Mouse (Mus musculus): ENCODE measurements at regions not wholly inside any gene's neighbourhood (a gene's known extent, or its start where the extent isn't known, plus 50 kb on each side); places are given as distances from the start of the nearest gene placed in this dataset.

DNA sequence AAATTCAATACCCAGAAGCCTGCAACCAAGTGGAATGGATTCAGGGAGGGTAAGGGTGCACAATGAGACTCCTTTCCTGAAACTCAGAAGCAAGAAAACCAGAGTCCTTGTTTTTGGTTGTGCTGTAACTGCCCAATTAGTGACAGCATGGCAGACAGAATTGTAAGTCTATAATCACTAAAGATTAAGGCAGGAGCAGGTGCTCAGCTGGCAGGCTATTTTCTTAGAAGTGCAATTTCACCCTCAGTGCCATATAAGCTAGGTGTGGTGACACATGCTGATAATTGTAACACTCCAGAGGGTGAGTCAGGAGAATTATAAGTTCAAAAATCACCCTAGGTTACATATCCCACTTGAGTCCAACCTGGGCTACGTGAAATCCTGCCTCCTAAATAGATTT, 714.2 kb upstream of the Nrsn1 start:
- TF ChIP-seq MAFK (IDR thresholded peaks at IDR 0.05; ENCODE audit: insufficient read depth, low read depth, low read length): no peak
- TF ChIP-seq ZNF384 (IDR thresholded peaks at IDR 0.05; ENCODE audit: low read depth, low read length): no peak
- TF ChIP-seq ZC3H11A (IDR thresholded peaks at IDR 0.05; ENCODE audit: borderline replicate concordance, low read depth, low read length): no peak
- TF ChIP-seq HCFC1 (IDR thresholded peaks at IDR 0.05; ENCODE audit: borderline replicate concordance, insufficient read depth, low read length): no peak
- no peak for TF ChIP-seq CHD2 (IDR thresholded peaks at IDR 0.05; ENCODE audit: low read depth, low read length)
- H3K36me3 ChIP-seq (ENCODE audit: control insufficient read depth, insufficient read depth, low read length, poor library complexity, severe bottlenecking): no peaks in the 10 kb centered on the region
- H3K27ac ChIP-seq (ENCODE audit: insufficient read depth, low read depth, low read length, poor library complexity, severe bottlenecking): no peak overlapping the region
- H3K4me3 ChIP-seq (ENCODE audit: insufficient read depth in 1 of 2, low read depth in 1 of 2, low read length in 2 of 2, poor library complexity in 1 of 2, severe bottlenecking in 1 of 2): no peak overlapping the region
- no peak overlapping the region for H3K9ac ChIP-seq (ENCODE audit: insufficient read depth, low read depth, low read length, poor library complexity, severe bottlenecking)
- in situ Hi-C loops (cut with MboI; ENCODE audit: low sequenced_read_pairs in 2 of 2, unreplicated experiment in 2 of 2): no loop called here
- no peaks in the 10 kb centered on the region for H3K9me3 ChIP-seq (ENCODE audit: control insufficient read depth, insufficient read depth, low read depth, low read length)
- 0 out of 4 replicates have a peak, but pooled peaks cover 0 to 2% of the 10 kb centered on the region in 2 experiments for H3K4me1 ChIP-seq (ENCODE audit: control insufficient read depth in 2 of 2, insufficient read depth in 2 of 2, low read length in 2 of 2, poor library complexity in 1 of 2)
- no peak for DNase-seq (ENCODE audit: low read depth, low spot score)

DNA sequence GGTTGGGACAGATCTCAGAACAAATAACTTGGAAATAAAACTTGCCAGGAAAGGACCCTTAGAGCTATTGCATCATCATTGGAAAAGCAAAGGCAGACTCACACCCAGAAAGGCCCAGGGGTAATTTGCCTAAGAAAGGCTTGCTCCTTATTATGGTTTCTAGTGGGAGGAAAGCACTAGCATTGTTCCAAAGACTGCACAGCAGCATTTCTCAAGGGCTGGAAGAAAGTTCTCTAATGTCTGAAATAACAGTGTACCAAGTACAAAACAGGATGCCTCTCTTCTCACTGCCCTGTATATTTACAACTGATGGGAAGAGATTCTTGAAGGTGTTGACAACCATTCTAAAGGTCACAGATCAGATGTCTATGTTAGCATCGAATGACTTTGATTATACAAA, 713.4 kb upstream of the Nrsn1 start:
- H3K9me3 ChIP-seq (ENCODE audit: control insufficient read depth, insufficient read depth, low read depth, low read length): no peaks in the 10 kb centered on the region
- H3K27ac ChIP-seq (ENCODE audit: insufficient read depth, low read depth, low read length, poor library complexity, severe bottlenecking): no peak overlapping the region
- TF ChIP-seq ZNF384 (IDR thresholded peaks at IDR 0.05; ENCODE audit: low read depth, low read length) (no peak), ZC3H11A (IDR thresholded peaks at IDR 0.05; ENCODE audit: borderline replicate concordance, low read depth, low read length) (no peak), CHD2 (IDR thresholded peaks at IDR 0.05; ENCODE audit: low read depth, low read length) (no peak), HCFC1 (IDR thresholded peaks at IDR 0.05; ENCODE audit: borderline replicate concordance, insufficient read depth, low read length) (no peak), MAFK (IDR thresholded peaks at IDR 0.05; ENCODE audit: insufficient read depth, low read depth, low read length) (no peak)
- DNase-seq (ENCODE audit: low read depth, low spot score): no peak
- H3K36me3 ChIP-seq (ENCODE audit: control insufficient read depth, insufficient read depth, low read length, poor library complexity, severe bottlenecking): no peaks in the 10 kb centered on the region
- no peak overlapping the region for H3K9ac ChIP-seq (ENCODE audit: insufficient read depth, low read depth, low read length, poor library complexity, severe bottlenecking)
- no peak overlapping the region for H3K4me3 ChIP-seq (ENCODE audit: insufficient read depth in 1 of 2, low read depth in 1 of 2, low read length in 2 of 2, poor library complexity in 1 of 2, severe bottlenecking in 1 of 2)
- in situ Hi-C loops (cut with MboI; ENCODE audit: low sequenced_read_pairs in 2 of 2, unreplicated experiment in 2 of 2): no loop called here
- H3K4me1 ChIP-seq (ENCODE audit: control insufficient read depth in 2 of 2, insufficient read depth in 2 of 2, low read length in 2 of 2, poor library complexity in 1 of 2): 0 out of 4 replicates have a peak, but pooled peaks cover 0 to 2% of the 10 kb centered on the region in 2 experiments

DNA sequence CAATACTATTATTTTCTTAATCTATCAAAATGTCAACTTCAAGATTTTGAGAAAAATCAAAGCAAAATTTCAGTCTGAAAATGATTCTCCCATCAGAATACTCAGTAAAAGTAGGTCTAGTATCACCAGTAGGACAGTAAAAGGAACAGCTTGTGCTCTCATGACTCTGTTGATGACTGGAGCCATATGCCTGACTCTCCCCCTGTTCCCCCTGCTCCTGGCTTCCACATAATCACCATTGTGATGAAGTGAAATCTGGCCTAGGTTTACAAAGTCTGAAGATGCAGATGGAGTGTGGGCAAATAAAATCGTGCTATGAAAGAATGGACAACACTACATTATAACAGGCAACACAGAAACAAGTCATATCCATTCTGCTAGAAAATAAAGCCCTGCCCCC, 708.3 kb upstream of the Nrsn1 start:
- TF ChIP-seq HCFC1 (IDR thresholded peaks at IDR 0.05; ENCODE audit: borderline replicate concordance, insufficient read depth, low read length) (no peak), ZNF384 (IDR thresholded peaks at IDR 0.05; ENCODE audit: low read depth, low read length) (no peak), CHD2 (IDR thresholded peaks at IDR 0.05; ENCODE audit: low read depth, low read length) (no peak), ZC3H11A (IDR thresholded peaks at IDR 0.05; ENCODE audit: borderline replicate concordance, low read depth, low read length) (no peak), MAFK (IDR thresholded peaks at IDR 0.05; ENCODE audit: insufficient read depth, low read depth, low read length) (no peak)

DNA sequence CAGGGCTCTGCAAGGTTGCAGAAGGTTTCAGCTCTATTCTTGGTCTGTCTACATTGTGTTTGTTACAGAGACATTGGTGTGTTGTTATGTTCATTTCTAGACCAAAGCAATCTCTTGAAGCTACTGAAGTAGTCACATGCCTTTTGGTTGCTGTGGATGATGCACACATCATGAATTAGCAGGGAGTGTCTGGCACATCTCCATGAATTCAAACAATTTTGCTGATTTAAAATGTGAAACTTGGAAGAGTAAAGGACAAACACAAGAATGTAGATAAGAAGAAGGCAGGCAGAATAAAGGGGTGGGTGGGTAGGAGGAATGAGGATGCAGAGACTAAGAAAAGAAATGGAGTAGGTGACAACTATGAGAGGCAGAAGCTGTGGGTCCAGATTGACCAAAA, 688.3 kb upstream of the Nrsn1 start:
- Histone ChIP-seq H3K27ac (ENCODE audit: insufficient read depth, low read depth, low read length, poor library complexity, severe bottlenecking) (no peak overlapping the region), H3K4me1 (ENCODE audit: control insufficient read depth in 2 of 2, insufficient read depth in 2 of 2, low read length in 2 of 2, poor library complexity in 1 of 2) (no peaks in the 10 kb centered on the region), H3K9ac (ENCODE audit: insufficient read depth, low read depth, low read length, poor library complexity, severe bottlenecking) (no peak overlapping the region), H3K9me3 (ENCODE audit: control insufficient read depth, insufficient read depth, low read depth, low read length) (no peaks in the 10 kb centered on the region), H3K36me3 (ENCODE audit: control insufficient read depth, insufficient read depth, low read length, poor library complexity, severe bottlenecking) (no peaks in the 10 kb centered on the region), H3K4me3 (ENCODE audit: insufficient read depth in 1 of 2, low read depth in 1 of 2, low read length in 2 of 2, poor library complexity in 1 of 2, severe bottlenecking in 1 of 2) (no peak overlapping the region)
- peak; percentile 1 for DNase-seq (ENCODE audit: low read depth, low spot score)
- in situ Hi-C loops (cut with MboI; ENCODE audit: low sequenced_read_pairs in 2 of 2, unreplicated experiment in 2 of 2): no loop called here
- TF ChIP-seq MAFK (IDR thresholded peaks at IDR 0.05; ENCODE audit: insufficient read depth, low read depth, low read length) (no peak), ZC3H11A (IDR thresholded peaks at IDR 0.05; ENCODE audit: borderline replicate concordance, low read depth, low read length) (no peak), CHD2 (IDR thresholded peaks at IDR 0.05; ENCODE audit: low read depth, low read length) (no peak), HCFC1 (IDR thresholded peaks at IDR 0.05; ENCODE audit: borderline replicate concordance, insufficient read depth, low read length) (no peak), ZNF384 (IDR thresholded peaks at IDR 0.05; ENCODE audit: low read depth, low read length) (no peak)

More for the DNA sequence above, 708.3 kb upstream of the Nrsn1 start:
- H3K4me3 ChIP-seq (ENCODE audit: insufficient read depth in 1 of 2, low read depth in 1 of 2, low read length in 2 of 2, poor library complexity in 1 of 2, severe bottlenecking in 1 of 2): no peak overlapping the region
- H3K4me1 ChIP-seq (ENCODE audit: control insufficient read depth in 2 of 2, insufficient read depth in 2 of 2, low read length in 2 of 2, poor library complexity in 1 of 2): 0 out of 4 replicates have a peak, but pooled peaks cover 0 to 2% of the 10 kb centered on the region in 2 experiments
- H3K9ac ChIP-seq (ENCODE audit: insufficient read depth, low read depth, low read length, poor library complexity, severe bottlenecking): no peak overlapping the region
- no peak overlapping the region for H3K27ac ChIP-seq (ENCODE audit: insufficient read depth, low read depth, low read length, poor library complexity, severe bottlenecking)
- in situ Hi-C loops (cut with MboI; ENCODE audit: low sequenced_read_pairs in 2 of 2, unreplicated experiment in 2 of 2): no loop called here
- DNase-seq (ENCODE audit: low read depth, low spot score): no peak
- H3K9me3 ChIP-seq (ENCODE audit: control insufficient read depth, insufficient read depth, low read depth, low read length): no peaks in the 10 kb centered on the region
- H3K36me3 ChIP-seq (ENCODE audit: control insufficient read depth, insufficient read depth, low read length, poor library complexity, severe bottlenecking): no peaks in the 10 kb centered on the region

DNA sequence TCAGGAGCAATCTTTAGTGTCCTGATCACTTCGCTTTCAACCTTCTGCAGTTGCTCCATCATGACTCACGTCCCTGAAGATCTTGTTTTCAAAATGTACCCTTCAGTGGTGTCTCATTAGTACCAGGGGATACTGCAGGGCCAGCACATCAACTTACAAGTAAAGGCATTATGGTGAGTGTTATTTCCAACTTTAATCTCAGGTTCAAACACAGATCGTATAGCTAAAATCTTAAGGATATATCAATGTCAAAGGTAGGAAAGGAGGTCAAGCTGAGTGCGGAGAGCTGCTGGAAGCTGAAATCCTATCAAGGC, 687.8 kb upstream of the Nrsn1 start:
- no peak overlapping the region for H3K4me3 ChIP-seq (ENCODE audit: insufficient read depth in 1 of 2, low read depth in 1 of 2, low read length in 2 of 2, poor library complexity in 1 of 2, severe bottlenecking in 1 of 2)
- no peak overlapping the region for H3K9ac ChIP-seq (ENCODE audit: insufficient read depth, low read depth, low read length, poor library complexity, severe bottlenecking)
- no peak for DNase-seq (ENCODE audit: low read depth, low spot score)
- no peaks in the 10 kb centered on the region for H3K4me1 ChIP-seq (ENCODE audit: control insufficient read depth in 2 of 2, insufficient read depth in 2 of 2, low read length in 2 of 2, poor library complexity in 1 of 2)
- no peaks in the 10 kb centered on the region for H3K9me3 ChIP-seq (ENCODE audit: control insufficient read depth, insufficient read depth, low read depth, low read length)
- H3K36me3 ChIP-seq (ENCODE audit: control insufficient read depth, insufficient read depth, low read length, poor library complexity, severe bottlenecking): no peaks in the 10 kb centered on the region
- in situ Hi-C loops (cut with MboI; ENCODE audit: low sequenced_read_pairs in 2 of 2, unreplicated experiment in 2 of 2): no loop called here
- TF ChIP-seq MAFK (IDR thresholded peaks at IDR 0.05; ENCODE audit: insufficient read depth, low read depth, low read length): no peak
- no peak for TF ChIP-seq HCFC1 (IDR thresholded peaks at IDR 0.05; ENCODE audit: borderline replicate concordance, insufficient read depth, low read length)
- TF ChIP-seq ZNF384 (IDR thresholded peaks at IDR 0.05; ENCODE audit: low read depth, low read length): no peak
- TF ChIP-seq CHD2 (IDR thresholded peaks at IDR 0.05; ENCODE audit: low read depth, low read length): no peak
- no peak for TF ChIP-seq ZC3H11A (IDR thresholded peaks at IDR 0.05; ENCODE audit: borderline replicate concordance, low read depth, low read length)
- H3K27ac ChIP-seq (ENCODE audit: insufficient read depth, low read depth, low read length, poor library complexity, severe bottlenecking): no peak overlapping the region
